Mouse (Mus musculus) hindbrain, embryonic 10.5 days (tissue): ENCODE data around the gene Tsc22d3. TPM values are rescaled to one million over a fixed set of nuclear protein-coding genes. Genes with fewer than 3 reads are reported as not detected.
"Not testable (repeated sequence)": the region's sequence is repeated elsewhere in the genome, so short reads cannot be mapped to it uniquely, and the experiment has no call there.

Source experiments
- DNase-seq: peaks from one replicate; pipeline ENCODE4 v3.0.0-alpha.2; 2017; ENCODE audit warnings: low spot score
- H3K27ac ChIP-seq: fragments of 300-500 bp; sonication (generic); 2 replicates; pipeline ENCODE4 v1.5.1; 2016; ENCODE audit warnings: mild to moderate bottlenecking, moderate library complexity
- H3K27me3 ChIP-seq: fragments of 300-500 bp; sonication (generic); 2 replicates; pipeline ENCODE4 v1.6.1; 2016; ENCODE audit warnings: mild to moderate bottlenecking; ENCODE audit not compliant: poor library complexity, insufficient read depth, severe bottlenecking
- H3K36me3 ChIP-seq: fragments of 300-500 bp; sonication (generic); 2 replicates; pipeline ENCODE4 v1.6.1; 2016; ENCODE audit warnings: mild to moderate bottlenecking, moderate library complexity
- H3K4me1 ChIP-seq: fragments of 300-500 bp; sonication (generic); replicated peaks from 2 replicates; pipeline ENCODE4 v1.6.1; 2016; ENCODE audit warnings: mild to moderate bottlenecking
- H3K4me3 ChIP-seq: fragments of 300-500 bp; sonication (generic); 2 replicates; pipeline ENCODE4 v1.5.1; 2016; ENCODE audit warnings: mild to moderate bottlenecking, moderate library complexity
- H3K9me3 ChIP-seq: fragments of 300-500 bp; sonication (generic); 2 replicates; pipeline ENCODE4 v1.6.1; 2016; ENCODE audit warnings: mild to moderate bottlenecking, moderate library complexity
- WGBS: fragments of 180-500 bp; shearing (Covaris S2); methylation state at CpG from one replicate; pipeline ENCODE4 v1.1.7; 2016; 5-methylcytosine and 5-hydroxymethylcytosine counted together
- polyA plus RNA-seq: library from polyadenylated mRNA; unstranded; fragments of >200 nt; fragmentation: Nextera tagmentation; extraction: Ambion mirVana; gene quantifications from 2 replicates; pipeline ENCODE4 v1.2.1, GENCODE M21; 2016

Tsc22d3 gene
- polyA plus RNA-seq, 1 experiment from 2014 or later: 122 TPM

GRCm38 (mm10) chrX:140555965-140556364 lies 44.5 kb downstream of the Tsc22d3 start:
- Histone ChIP-seq H3K36me3 (no peaks in the 10 kb centered on the region), H3K9me3 (no peaks in the 10 kb centered on the region), H3K27ac (no peak overlapping the region), H3K4me1 (no peaks in the 10 kb centered on the region), H3K27me3 (peaks cover 86% of the 10 kb centered on the region), H3K4me3 (no peak overlapping the region)
- no peak for DNase-seq
- WGBS: 71% methylated on average over 2 of the region's 2 CpGs

DNA sequence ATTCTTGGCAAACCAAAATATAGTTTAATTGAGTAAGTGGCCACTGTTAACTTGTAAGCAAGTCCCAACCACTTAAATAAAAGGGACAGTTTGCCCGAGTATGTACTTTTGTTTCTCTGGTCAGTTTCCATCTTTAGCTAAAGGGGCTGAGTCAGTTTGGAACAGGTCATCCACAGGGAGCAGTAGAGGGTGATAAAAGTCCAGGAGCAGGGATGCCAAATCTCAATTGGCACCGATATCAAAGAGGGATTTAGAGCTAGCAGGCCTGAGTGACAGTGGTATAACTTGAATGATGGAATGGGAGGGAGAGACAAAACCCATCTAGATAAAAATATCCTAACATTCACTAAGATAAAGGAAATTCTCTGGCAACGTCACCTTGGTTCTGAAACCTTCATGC lies 45.0 kb downstream of the Tsc22d3 start:
- H3K36me3 ChIP-seq: no peaks in the 10 kb centered on the region
- no peaks in the 10 kb centered on the region for H3K9me3 ChIP-seq
- H3K4me3 ChIP-seq: no peak overlapping the region
- H3K27ac ChIP-seq: no peak overlapping the region
- WGBS: 74% methylated on average over 3 of the region's 3 CpGs
- H3K27me3 ChIP-seq: peaks cover 88% of the 10 kb centered on the region
- no peaks in the 10 kb centered on the region for H3K4me1 ChIP-seq
- DNase-seq: no peak

DNA sequence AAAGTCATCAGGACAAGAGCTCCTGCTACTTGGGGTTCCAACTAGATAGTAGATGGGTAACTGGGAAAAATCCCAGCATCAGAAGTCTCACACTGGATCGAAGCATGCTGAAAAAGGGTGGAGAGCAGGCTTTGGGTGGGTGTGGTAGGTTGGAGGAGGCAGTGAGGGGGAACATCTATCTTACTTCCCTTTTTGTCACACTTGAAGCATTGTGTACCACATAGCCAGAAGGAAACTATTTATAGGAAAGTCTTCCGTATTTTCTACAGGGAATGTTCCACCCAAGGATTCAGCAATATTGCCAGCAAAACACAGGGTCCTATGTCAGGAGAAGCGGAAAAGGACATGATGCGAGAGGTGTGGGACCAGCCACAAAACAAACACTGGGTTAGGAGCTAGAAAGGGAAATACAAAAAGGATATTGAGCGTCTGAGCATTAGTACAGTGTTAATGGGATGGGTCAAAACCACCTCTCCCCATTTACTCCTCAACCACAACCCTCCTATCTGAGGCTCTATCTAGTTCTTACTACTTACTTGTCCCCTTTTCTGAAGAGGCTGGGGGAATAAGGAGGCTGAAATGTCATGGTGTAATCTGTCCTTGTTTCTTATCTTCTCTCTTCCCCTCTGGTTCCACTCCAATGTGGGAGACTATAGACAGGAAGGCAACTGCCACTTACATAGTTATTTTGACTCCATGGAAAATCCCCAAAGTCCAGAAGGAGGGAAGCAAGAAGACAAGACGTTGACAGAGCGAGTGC lies 52.6 kb downstream of the Tsc22d3 start:
- DNase-seq: no peak
- H3K4me1 ChIP-seq: peaks cover 7% of the 10 kb centered on the region; the same call in 1 of the 2 replicates
- 83% methylated on average over 7 of the region's 7 CpGs for WGBS
- H3K27ac ChIP-seq: no peak overlapping the region
- no peaks in the 10 kb centered on the region for H3K36me3 ChIP-seq
- H3K9me3 ChIP-seq: no peaks in the 10 kb centered on the region
- H3K4me3 ChIP-seq: no peak overlapping the region
- H3K27me3 ChIP-seq: peaks cover 87% of the 10 kb centered on the region

- Histone ChIP-seq H3K9me3 (no peaks in the 10 kb centered on the region), H3K27ac (no peak overlapping the region), H3K4me3 (no peak overlapping the region), H3K4me1 (peaks cover 24% of the 10 kb centered on the region; the same call in 1 of the 2 replicates), H3K36me3 (peaks cover 10% of the 10 kb centered on the region), H3K27me3 (peaks cover 86% of the 10 kb centered on the region)
- peak; percentile 19 for DNase-seq
- WGBS: 37% methylated on average over 3 of the region's 3 CpGs
Observed at GRCm38 (mm10) chrX:140544737-140545136, 55.7 kb downstream of the Tsc22d3 start.

- Histone ChIP-seq H3K4me3 (peak overlapping the region; percentile 58), H3K36me3 (peaks cover 10% of the 10 kb centered on the region), H3K27me3 (peaks cover 80% of the 10 kb centered on the region), H3K9me3 (no peaks in the 10 kb centered on the region), H3K27ac (peak overlapping the region; percentile 92), H3K4me1 (peaks cover 24% of the 10 kb centered on the region; the same call in 1 of the 2 replicates)
- 23% methylated on average over 18 of the region's 18 CpGs for WGBS
- DNase-seq: peak; percentile 74
Observed at GRCm38 (mm10) chrX:140542938-140543673, 57.4 kb downstream of the Tsc22d3 start.

- Histone ChIP-seq H3K9me3 (no peaks in the 10 kb centered on the region), H3K27ac (peak overlapping the region; percentile 92), H3K4me3 (peak overlapping the region; percentile 58), H3K36me3 (peaks cover 10% of the 10 kb centered on the region), H3K4me1 (peaks cover 24% of the 10 kb centered on the region; the same call in 1 of the 2 replicates), H3K27me3 (peaks cover 80% of the 10 kb centered on the region)
- WGBS: 15% methylated on average over 21 of the region's 21 CpGs
- peak; percentile 69 for DNase-seq
Observed at GRCm38 (mm10) chrX:140542474-140542845, 58.0 kb downstream of the Tsc22d3 start.

DNA sequence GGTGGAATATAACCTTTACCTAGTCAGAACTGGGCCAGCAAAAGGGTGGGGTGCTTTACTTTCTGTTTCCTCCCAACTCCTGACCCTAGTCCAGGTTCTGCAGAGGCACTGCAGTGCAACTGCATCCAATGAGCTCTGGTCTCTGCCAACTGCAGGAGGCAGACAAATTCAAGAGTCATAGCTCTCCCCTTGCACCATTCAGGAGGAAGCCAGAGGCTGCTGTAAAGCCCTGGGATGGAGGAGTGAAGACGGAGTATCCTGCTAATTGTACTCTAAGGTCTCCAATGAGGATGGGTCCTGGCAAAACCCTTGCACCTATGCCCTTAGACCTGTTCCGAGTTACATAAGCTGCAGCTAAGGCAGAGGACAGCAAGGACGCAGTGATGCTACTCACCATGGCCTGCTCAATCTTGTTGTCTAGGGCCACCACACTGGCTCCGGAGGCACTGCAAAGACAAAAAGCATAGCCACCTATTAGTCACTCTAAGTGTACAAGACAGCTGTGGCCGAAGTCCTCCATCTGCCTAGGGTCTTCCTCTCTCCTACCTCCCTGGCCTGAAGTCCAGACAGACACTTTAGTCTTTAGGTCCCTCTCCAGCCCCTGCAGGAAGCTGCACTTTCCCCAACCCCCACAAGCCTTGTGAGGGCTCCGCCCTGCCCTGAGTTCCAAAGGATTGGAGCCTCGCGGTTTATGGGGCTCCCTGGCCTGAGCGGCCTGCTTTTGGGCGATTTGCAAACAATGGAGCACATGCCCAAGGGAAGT lies 58.6 kb downstream of the Tsc22d3 start:
- Histone ChIP-seq H3K4me3 (peak overlapping the region; percentile 58), H3K36me3 (peaks cover 10% of the 10 kb centered on the region), H3K4me1 (peaks cover 24% of the 10 kb centered on the region; the same call in 1 of the 2 replicates), H3K27me3 (peaks cover 74% of the 10 kb centered on the region), H3K9me3 (no peaks in the 10 kb centered on the region), H3K27ac (peak overlapping the region; percentile 92)
- WGBS: 21% methylated on average over 10 of the region's 10 CpGs
- no peak for DNase-seq

DNA sequence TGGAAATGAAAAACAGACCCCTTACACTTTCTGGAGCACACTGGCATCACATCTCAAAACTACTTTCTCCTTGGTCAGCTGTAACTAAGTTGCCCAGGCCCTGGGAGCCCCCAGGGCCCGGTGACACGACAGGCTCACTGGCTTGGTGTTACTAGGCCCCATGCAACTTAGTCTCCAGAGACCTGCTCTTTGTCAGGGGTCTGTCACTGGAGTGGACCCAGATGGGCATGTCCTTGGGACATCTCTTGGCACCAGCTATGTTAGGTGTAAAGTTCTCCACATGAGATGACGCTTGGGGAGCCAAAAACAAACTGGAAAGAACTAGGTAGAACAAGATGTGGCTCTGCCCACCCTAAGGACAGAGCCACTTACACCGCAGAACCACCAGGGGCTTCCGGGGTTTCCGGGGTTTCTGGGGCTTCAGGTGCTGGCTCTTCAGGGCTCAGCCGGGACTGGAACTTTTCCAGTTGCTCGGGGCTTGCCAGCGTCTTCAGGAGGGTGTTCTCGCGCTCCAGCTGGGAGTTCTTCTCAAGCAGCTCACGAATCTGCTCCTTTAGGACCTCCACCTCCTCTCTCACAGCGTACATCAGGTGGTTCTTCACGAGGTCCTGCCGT lies 59.9 kb downstream of the Tsc22d3 start:
- H3K36me3 ChIP-seq: peaks cover 10% of the 10 kb centered on the region
- H3K27me3 ChIP-seq: peaks cover 73% of the 10 kb centered on the region
- 87% methylated on average over 15 of the region's 15 CpGs for WGBS
- no peak overlapping the region for H3K4me3 ChIP-seq
- H3K27ac ChIP-seq: no peak overlapping the region
- peaks cover 24% of the 10 kb centered on the region; the same call in 1 of the 2 replicates for H3K4me1 ChIP-seq
- DNase-seq: no peak
- no peaks in the 10 kb centered on the region for H3K9me3 ChIP-seq

- H3K27ac ChIP-seq, DNase-seq, H3K9me3 ChIP-seq, H3K4me3 ChIP-seq: not testable (repeated sequence)
- Histone ChIP-seq H3K4me1 (peaks cover 24% of the 10 kb centered on the region; the same call in 1 of the 2 replicates), H3K36me3 (peaks cover 10% of the 10 kb centered on the region), H3K27me3 (peaks cover 74% of the 10 kb centered on the region)
- WGBS: 95% methylated on average over 3 of the region's 3 CpGs
Observed at GRCm38 (mm10) chrX:140539831-140540230, 60.6 kb downstream of the Tsc22d3 start.

GRCm38 (mm10) chrX:140539111-140539680 lies 61.3 kb downstream of the Tsc22d3 start:
- peaks cover 24% of the 10 kb centered on the region; the same call in 1 of the 2 replicates for H3K4me1 ChIP-seq
- no peak overlapping the region for H3K27ac ChIP-seq
- no peak for DNase-seq
- peaks cover 10% of the 10 kb centered on the region for H3K36me3 ChIP-seq
- H3K4me3 ChIP-seq: no peak overlapping the region
- H3K9me3 ChIP-seq: no peaks in the 10 kb centered on the region
- 88% methylated on average over 3 of the region's 3 CpGs for WGBS
- peaks cover 80% of the 10 kb centered on the region for H3K27me3 ChIP-seq

- WGBS: 76% methylated on average over 2 of the region's 2 CpGs
- DNase-seq: no peak
- H3K4me1 ChIP-seq: peaks cover 24% of the 10 kb centered on the region; the same call in 1 of the 2 replicates
- H3K9me3 ChIP-seq: no peaks in the 10 kb centered on the region
- H3K27ac ChIP-seq: no peak overlapping the region
- H3K36me3 ChIP-seq: peaks cover 10% of the 10 kb centered on the region
- H3K27me3 ChIP-seq: peaks cover 79% of the 10 kb centered on the region
- H3K4me3 ChIP-seq: no peak overlapping the region
Observed at GRCm38 (mm10) chrX:140538649-140539048, 61.8 kb downstream of the Tsc22d3 start.

- Histone ChIP-seq H3K4me1 (peaks cover 17% of the 10 kb centered on the region; the same call in 1 of the 2 replicates), H3K27me3 (peaks cover 74% of the 10 kb centered on the region), H3K4me3 (no peak overlapping the region), H3K9me3 (no peaks in the 10 kb centered on the region), H3K36me3 (peaks cover 10% of the 10 kb centered on the region), H3K27ac (no peak overlapping the region)
- 54% methylated on average over 6 of the region's 6 CpGs for WGBS
- DNase-seq: peak; percentile 6
Observed at GRCm38 (mm10) chrX:140537662-140538061, 62.8 kb downstream of the Tsc22d3 start.
